Mouse (Mus musculus): ENCODE measurements around the gene Abcc1. TPM values are rescaled to one million over a fixed set of nuclear protein-coding genes. Genes with fewer than 3 reads are reported as not detected.

Gene Abcc1
- polyA plus RNA-seq, 1 experiment from 2014 or later, result 5.2 TPM

GRCm38 (mm10) chr16:14415206-14415605 lies 53.8 kb downstream of the Abcc1 start:
- no peak for DNase-seq (ENCODE audit: low spot score)
- no peaks in the 10 kb centered on the region for H3K4me1 ChIP-seq (ENCODE audit: control insufficient read depth, insufficient read depth, low read length)
- 79% methylated on average over 9 of the region's 9 CpGs for WGBS
- H3K27ac ChIP-seq (ENCODE audit: low read depth, low read length), result no peak overlapping the region
- H3K9ac ChIP-seq (ENCODE audit: low read length), result no peak overlapping the region
- no peak overlapping the region for H3K4me3 ChIP-seq (ENCODE audit: low read depth, low read length)
- ATAC-seq, result no peak
- no peak overlapping the region for H3K4me2 ChIP-seq (ENCODE audit: low read length)
- peaks cover 6% of the 10 kb centered on the region; the same call in 1 of the 2 replicates for H3K36me3 ChIP-seq (ENCODE audit: control insufficient read depth, insufficient read depth, low read length)
- no peaks in the 10 kb centered on the region for H3K9me3 ChIP-seq (replicated peaks; ENCODE audit: control insufficient read depth, low read length)
- no peaks in the 10 kb centered on the region for H3K27me3 ChIP-seq (replicated peaks; ENCODE audit: control insufficient read depth, insufficient read depth, low read length)

GRCm38 (mm10) chr16:14416957-14417618 lies 55.7 kb downstream of the Abcc1 start:
- H3K9me3 ChIP-seq (replicated peaks; ENCODE audit: control insufficient read depth, low read length), result no peaks in the 10 kb centered on the region
- 87% methylated on average over 5 of the region's 5 CpGs for WGBS
- no peak overlapping the region for H3K9ac ChIP-seq (ENCODE audit: low read length)
- DNase-seq (ENCODE audit: low spot score), result no peak
- H3K4me3 ChIP-seq (ENCODE audit: low read depth, low read length), result no peak overlapping the region
- no peaks in the 10 kb centered on the region for H3K27me3 ChIP-seq (replicated peaks; ENCODE audit: control insufficient read depth, insufficient read depth, low read length)
- H3K36me3 ChIP-seq (ENCODE audit: control insufficient read depth, insufficient read depth, low read length), result peaks cover 6% of the 10 kb centered on the region; the same call in 1 of the 2 replicates
- no peak overlapping the region for H3K4me2 ChIP-seq (ENCODE audit: low read length)
- no peaks in the 10 kb centered on the region for H3K4me1 ChIP-seq (ENCODE audit: control insufficient read depth, insufficient read depth, low read length)
- ATAC-seq, result no peak
- no peak overlapping the region for H3K27ac ChIP-seq (ENCODE audit: low read depth, low read length)

GRCm38 (mm10) chr16:14420496-14421132 lies 59.3 kb downstream of the Abcc1 start:
- DNase-seq (ENCODE audit: low spot score) (no peak), ATAC-seq (no peak)
- Histone ChIP-seq H3K27ac (ENCODE audit: low read depth, low read length) (no peak overlapping the region), H3K4me3 (ENCODE audit: low read depth, low read length) (no peak overlapping the region), H3K9me3 (replicated peaks; ENCODE audit: control insufficient read depth, low read length) (no peaks in the 10 kb centered on the region), H3K36me3 (ENCODE audit: control insufficient read depth, insufficient read depth, low read length) (no peaks in the 10 kb centered on the region; the same call in 1 of the 2 replicates), H3K4me2 (ENCODE audit: low read length) (no peak overlapping the region), H3K27me3 (replicated peaks; ENCODE audit: control insufficient read depth, insufficient read depth, low read length) (no peaks in the 10 kb centered on the region), H3K4me1 (ENCODE audit: control insufficient read depth, insufficient read depth, low read length) (no peaks in the 10 kb centered on the region), H3K9ac (ENCODE audit: low read length) (no peak overlapping the region)
- 84% methylated on average over 5 of the region's 5 CpGs for WGBS

GRCm38 (mm10) chr16:14422081-14422480 lies 60.7 kb downstream of the Abcc1 start:
- 93% methylated on average over 3 of the region's 3 CpGs for WGBS
- ATAC-seq (no peak), DNase-seq (ENCODE audit: low spot score) (no peak)
- no peaks in the 10 kb centered on the region; the same call in 1 of the 2 replicates for H3K36me3 ChIP-seq (ENCODE audit: control insufficient read depth, insufficient read depth, low read length)
- no peaks in the 10 kb centered on the region for H3K9me3 ChIP-seq (replicated peaks; ENCODE audit: control insufficient read depth, low read length)
- H3K4me1 ChIP-seq (ENCODE audit: control insufficient read depth, insufficient read depth, low read length), result no peaks in the 10 kb centered on the region
- H3K4me3 ChIP-seq (ENCODE audit: low read depth, low read length), result no peak overlapping the region
- H3K27me3 ChIP-seq (replicated peaks; ENCODE audit: control insufficient read depth, insufficient read depth, low read length), result no peaks in the 10 kb centered on the region
- no peak overlapping the region for H3K9ac ChIP-seq (ENCODE audit: low read length)
- no peak overlapping the region for H3K4me2 ChIP-seq (ENCODE audit: low read length)
- no peak overlapping the region for H3K27ac ChIP-seq (ENCODE audit: low read depth, low read length)

- DNase-seq (ENCODE audit: low spot score) (no peak), ATAC-seq (no peak)
- Histone ChIP-seq H3K9ac (ENCODE audit: low read length) (no peak overlapping the region), H3K4me3 (ENCODE audit: low read depth, low read length) (no peak overlapping the region), H3K9me3 (replicated peaks; ENCODE audit: control insufficient read depth, low read length) (no peaks in the 10 kb centered on the region), H3K27ac (ENCODE audit: low read depth, low read length) (no peak overlapping the region), H3K4me1 (ENCODE audit: control insufficient read depth, insufficient read depth, low read length) (no peaks in the 10 kb centered on the region), H3K36me3 (ENCODE audit: control insufficient read depth, insufficient read depth, low read length) (no peaks in the 10 kb centered on the region), H3K27me3 (replicated peaks; ENCODE audit: control insufficient read depth, insufficient read depth, low read length) (no peaks in the 10 kb centered on the region), H3K4me2 (ENCODE audit: low read length) (no peak overlapping the region)
- 91% methylated on average over 6 of the region's 6 CpGs for WGBS
These were observed 68.0 kb downstream of the Abcc1 start for GRCm38 (mm10) chr16:14429371-14429770.

GRCm38 (mm10) chr16:14432996-14433395 lies 71.6 kb downstream of the Abcc1 start:
- no peaks in the 10 kb centered on the region for H3K27me3 ChIP-seq (replicated peaks; ENCODE audit: control insufficient read depth, insufficient read depth, low read length)
- H3K9me3 ChIP-seq (replicated peaks; ENCODE audit: control insufficient read depth, low read length), result no peaks in the 10 kb centered on the region
- 94% methylated on average over 5 of the region's 5 CpGs for WGBS
- H3K4me2 ChIP-seq (ENCODE audit: low read length), result no peak overlapping the region
- H3K36me3 ChIP-seq (ENCODE audit: control insufficient read depth, insufficient read depth, low read length), result peaks cover 3% of the 10 kb centered on the region; the same call in 1 of the 2 replicates
- H3K4me3 ChIP-seq (ENCODE audit: low read depth, low read length), result no peak overlapping the region
- DNase-seq (ENCODE audit: low spot score) (no peak), ATAC-seq (no peak)
- no peaks in the 10 kb centered on the region for H3K4me1 ChIP-seq (ENCODE audit: control insufficient read depth, insufficient read depth, low read length)
- H3K9ac ChIP-seq (ENCODE audit: low read length), result no peak overlapping the region
- no peak overlapping the region for H3K27ac ChIP-seq (ENCODE audit: low read depth, low read length)

- H3K27me3 ChIP-seq (replicated peaks; ENCODE audit: control insufficient read depth, insufficient read depth, low read length), result no peaks in the 10 kb centered on the region
- ATAC-seq (no peak), DNase-seq (ENCODE audit: low spot score) (no peak)
- 100% methylated on average over 1 of the region's 1 CpGs for WGBS
- no peaks in the 10 kb centered on the region for H3K9me3 ChIP-seq (replicated peaks; ENCODE audit: control insufficient read depth, low read length)
- no peak overlapping the region for H3K4me3 ChIP-seq (ENCODE audit: low read depth, low read length)
- peaks cover 3% of the 10 kb centered on the region; the same call in 1 of the 2 replicates for H3K36me3 ChIP-seq (ENCODE audit: control insufficient read depth, insufficient read depth, low read length)
- H3K4me2 ChIP-seq (ENCODE audit: low read length), result no peak overlapping the region
- H3K9ac ChIP-seq (ENCODE audit: low read length), result no peak overlapping the region
- no peak overlapping the region for H3K27ac ChIP-seq (ENCODE audit: low read depth, low read length)
- H3K4me1 ChIP-seq (ENCODE audit: control insufficient read depth, insufficient read depth, low read length), result no peaks in the 10 kb centered on the region
These were observed 74.2 kb downstream of the Abcc1 start for GRCm38 (mm10) chr16:14435526-14435925.

GRCm38 (mm10) chr16:14437446-14437982 lies 76.2 kb downstream of the Abcc1 start:
- no peaks in the 10 kb centered on the region for H3K27me3 ChIP-seq (replicated peaks; ENCODE audit: control insufficient read depth, insufficient read depth, low read length)
- no peak overlapping the region for H3K4me2 ChIP-seq (ENCODE audit: low read length)
- ATAC-seq, result no peak
- H3K9me3 ChIP-seq (replicated peaks; ENCODE audit: control insufficient read depth, low read length), result no peaks in the 10 kb centered on the region
- H3K36me3 ChIP-seq (ENCODE audit: control insufficient read depth, insufficient read depth, low read length), result peaks cover 3% of the 10 kb centered on the region; the same call in 1 of the 2 replicates
- WGBS, result 89% methylated on average over 8 of the region's 8 CpGs
- H3K4me3 ChIP-seq (ENCODE audit: low read depth, low read length), result no peak overlapping the region
- DNase-seq (ENCODE audit: low spot score), result no peak
- no peaks in the 10 kb centered on the region for H3K4me1 ChIP-seq (ENCODE audit: control insufficient read depth, insufficient read depth, low read length)
- H3K27ac ChIP-seq (ENCODE audit: low read depth, low read length), result no peak overlapping the region
- H3K9ac ChIP-seq (ENCODE audit: low read length), result no peak overlapping the region

GRCm38 (mm10) chr16:14438561-14438960 lies 77.2 kb downstream of the Abcc1 start:
- DNase-seq (ENCODE audit: low spot score), result no peak

More at GRCm38 (mm10) chr16:14438561-14438960, 77.2 kb downstream of the Abcc1 start:
- Histone ChIP-seq H3K36me3 (ENCODE audit: control insufficient read depth, insufficient read depth, low read length) (peaks cover 5% of the 10 kb centered on the region; the same call in 1 of the 2 replicates), H3K27ac (ENCODE audit: low read depth, low read length) (no peak overlapping the region), H3K4me1 (ENCODE audit: control insufficient read depth, insufficient read depth, low read length) (no peaks in the 10 kb centered on the region), H3K9ac (ENCODE audit: low read length) (no peak overlapping the region), H3K9me3 (replicated peaks; ENCODE audit: control insufficient read depth, low read length) (no peaks in the 10 kb centered on the region), H3K4me3 (ENCODE audit: low read depth, low read length) (no peak overlapping the region), H3K27me3 (replicated peaks; ENCODE audit: control insufficient read depth, insufficient read depth, low read length) (no peaks in the 10 kb centered on the region), H3K4me2 (ENCODE audit: low read length) (no peak overlapping the region)
- ATAC-seq, result no peak
- WGBS, result 91% methylated on average over 7 of the region's 7 CpGs

Data from forebrain, embryonic 14.5 days (tissue).